Mouse (Mus musculus): ENCODE data around the gene Cplx3. TPM values are rescaled to one million over a fixed set of nuclear protein-coding genes. Genes with fewer than 3 reads are reported as not detected.

Gene Cplx3
- polyA plus RNA-seq, 2 experiments, result not detected

DNA sequence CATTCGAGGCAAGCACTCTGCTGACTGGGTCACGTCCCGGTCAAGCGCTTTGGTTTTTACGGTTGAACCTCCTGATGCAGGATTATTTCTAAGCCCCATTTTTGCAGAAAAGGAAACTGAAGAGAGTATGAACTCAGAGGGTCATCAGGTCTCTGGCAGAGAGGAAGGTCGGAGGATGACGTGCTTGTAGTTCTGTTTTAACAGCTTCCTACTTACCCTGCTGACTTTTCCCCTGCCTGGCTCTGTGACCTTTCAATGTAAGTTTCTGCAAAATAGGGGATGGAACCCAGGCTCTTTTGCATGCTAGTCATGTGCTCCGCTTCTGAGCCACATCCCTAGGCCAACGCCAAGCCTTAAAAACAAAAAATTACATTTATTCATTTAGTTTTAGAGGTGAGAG lies 46.3 kb upstream of the Cplx3 start:
- Histone ChIP-seq H3K27me3 (ENCODE audit: control insufficient read depth, insufficient read depth, low read length) (no peaks in the 10 kb centered on the region), H3K36me3 (replicated peaks; ENCODE audit: control insufficient read depth, insufficient read depth, low read depth) (no peaks in the 10 kb centered on the region)

DNA sequence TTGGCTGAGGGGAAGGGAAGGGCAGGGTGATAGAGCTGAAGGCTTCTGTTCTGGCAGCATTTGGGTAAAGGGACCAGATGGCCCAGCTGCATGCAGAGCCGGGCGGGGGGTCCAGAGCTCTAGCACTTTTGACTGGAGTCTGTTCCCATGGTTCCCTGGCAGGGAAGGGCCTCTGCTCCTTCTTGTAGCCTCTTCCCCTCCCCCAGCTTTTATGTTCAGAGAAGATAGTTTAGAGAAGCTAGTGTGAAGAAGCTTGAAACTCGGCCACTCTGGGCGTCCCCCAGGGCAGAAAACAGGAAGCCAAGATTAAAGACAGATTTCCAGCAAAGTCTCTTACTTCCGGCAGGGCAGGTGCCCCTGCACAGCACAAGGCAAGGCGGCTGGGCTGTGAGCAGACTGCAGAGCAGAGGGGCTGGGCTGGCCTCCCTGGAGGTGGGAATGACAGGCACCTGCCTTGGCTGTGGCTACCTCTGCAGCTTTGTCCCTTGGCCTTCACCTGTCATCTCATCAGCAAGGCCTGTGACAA lies 44.8 kb upstream of the Cplx3 start:
- no peak for DNase-seq (ENCODE audit: low read depth in 3 of 3, low spot score in 3 of 3)
- Histone ChIP-seq H3K27ac (no peak overlapping the region), H3K4me1 (replicated peaks; ENCODE audit: control insufficient read depth in 2 of 2, insufficient read depth in 2 of 2, low read length in 1 of 2) (peaks cover 3 to 29% of the 10 kb centered on the region in 2 experiments; a peak in 3 of 4 replicates), H3K36me3 (replicated peaks; ENCODE audit: control insufficient read depth, insufficient read depth, low read depth) (no peaks in the 10 kb centered on the region), H3K27me3 (ENCODE audit: control insufficient read depth, insufficient read depth, low read length) (no peaks in the 10 kb centered on the region), H3K9me3 (ENCODE audit: control insufficient read depth, low read length) (no peaks in the 10 kb centered on the region), H3K9ac (replicated peaks) (no peak overlapping the region), H3K4me2 (ENCODE audit: low read depth) (no peak overlapping the region), H3K4me3 (ENCODE audit: insufficient read depth in 1 of 2, low read depth in 2 of 2, low read length in 2 of 2) (no peak overlapping the region)
- ATAC-seq (ENCODE audit: insufficient read depth), result no peak
- WGBS (ENCODE audit: insufficient replicate concordance), result 14% methylated on average over 6 of the region's 6 CpGs
- TF ChIP-seq CTCF (IDR thresholded peaks at IDR 0.05; ENCODE audit: low read depth) (no peak), EP300 (IDR thresholded peaks at IDR 0.05; ENCODE audit: low read depth) (no peak)

More for the DNA sequence above, 46.3 kb upstream of the Cplx3 start:
- WGBS (ENCODE audit: insufficient replicate concordance), result 59% methylated on average over 9 of the region's 9 CpGs
- Histone ChIP-seq H3K4me3 (ENCODE audit: insufficient read depth in 1 of 2, low read depth in 2 of 2, low read length in 2 of 2) (no peak overlapping the region), H3K27ac (no peak overlapping the region), H3K4me1 (replicated peaks; ENCODE audit: control insufficient read depth in 2 of 2, insufficient read depth in 2 of 2, low read length in 1 of 2) (peaks cover 0 to 20% of the 10 kb centered on the region in 2 experiments; a peak in 3 of 4 replicates), H3K4me2 (ENCODE audit: low read depth) (no peak overlapping the region), H3K9ac (replicated peaks) (no peak overlapping the region), H3K9me3 (ENCODE audit: control insufficient read depth, low read length) (no peaks in the 10 kb centered on the region)
- TF ChIP-seq CTCF (IDR thresholded peaks at IDR 0.05; ENCODE audit: low read depth) (no peak), EP300 (IDR thresholded peaks at IDR 0.05; ENCODE audit: low read depth) (no peak)
- ATAC-seq (ENCODE audit: insufficient read depth) (no peak), DNase-seq (ENCODE audit: low read depth in 3 of 3, low spot score in 3 of 3) (no peak)

DNA sequence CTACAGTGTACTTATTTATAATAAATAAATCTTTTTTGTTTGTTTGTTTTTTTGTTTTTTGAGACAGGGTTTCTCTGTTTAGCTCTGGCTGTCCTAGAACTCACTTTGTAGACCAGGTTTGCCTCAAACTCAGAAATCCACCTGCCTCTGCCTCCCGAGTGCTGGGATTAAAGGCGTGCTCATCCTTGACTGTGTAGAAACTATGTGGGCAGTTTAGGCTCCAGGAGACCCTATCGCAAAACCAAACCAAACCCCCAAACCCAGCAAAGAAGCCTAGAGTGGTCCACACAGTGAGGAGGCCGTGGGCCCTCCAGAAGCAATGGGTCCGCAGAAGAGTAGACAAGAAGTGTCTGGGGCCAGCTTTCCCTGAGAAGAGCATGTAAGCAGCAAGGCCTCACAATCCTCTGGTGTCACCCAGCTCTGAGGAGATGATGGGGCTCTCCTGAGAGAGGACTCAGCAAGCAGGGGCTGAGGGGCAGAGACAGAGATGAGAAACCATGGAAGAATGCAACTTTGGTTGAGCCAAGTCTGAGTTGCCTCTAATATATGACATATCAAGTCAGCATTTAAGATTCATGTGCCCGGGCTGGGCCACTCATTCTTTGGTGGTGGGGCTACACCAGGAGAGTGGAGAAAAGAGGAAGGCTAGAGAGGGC lies 44.2 kb upstream of the Cplx3 start:
- Histone ChIP-seq H3K9ac (replicated peaks) (no peak overlapping the region), H3K9me3 (ENCODE audit: control insufficient read depth, low read length) (no peaks in the 10 kb centered on the region), H3K27me3 (ENCODE audit: control insufficient read depth, insufficient read depth, low read length) (no peaks in the 10 kb centered on the region), H3K4me2 (ENCODE audit: low read depth) (no peak overlapping the region), H3K4me3 (ENCODE audit: insufficient read depth in 1 of 2, low read depth in 2 of 2, low read length in 2 of 2) (no peak overlapping the region), H3K4me1 (replicated peaks; ENCODE audit: control insufficient read depth in 2 of 2, insufficient read depth in 2 of 2, low read length in 1 of 2) (peaks cover 3 to 31% of the 10 kb centered on the region in 2 experiments; a peak in 3 of 4 replicates), H3K36me3 (replicated peaks; ENCODE audit: control insufficient read depth, insufficient read depth, low read depth) (no peaks in the 10 kb centered on the region), H3K27ac (no peak overlapping the region)
- 64% methylated on average over 6 of the region's 6 CpGs for WGBS (ENCODE audit: insufficient replicate concordance)
- TF ChIP-seq EP300 (IDR thresholded peaks at IDR 0.05; ENCODE audit: low read depth), result no peak
- no peak for TF ChIP-seq CTCF (IDR thresholded peaks at IDR 0.05; ENCODE audit: low read depth)
- DNase-seq (ENCODE audit: low read depth in 3 of 3, low spot score in 3 of 3) (no peak), ATAC-seq (ENCODE audit: insufficient read depth) (no peak)

DNA sequence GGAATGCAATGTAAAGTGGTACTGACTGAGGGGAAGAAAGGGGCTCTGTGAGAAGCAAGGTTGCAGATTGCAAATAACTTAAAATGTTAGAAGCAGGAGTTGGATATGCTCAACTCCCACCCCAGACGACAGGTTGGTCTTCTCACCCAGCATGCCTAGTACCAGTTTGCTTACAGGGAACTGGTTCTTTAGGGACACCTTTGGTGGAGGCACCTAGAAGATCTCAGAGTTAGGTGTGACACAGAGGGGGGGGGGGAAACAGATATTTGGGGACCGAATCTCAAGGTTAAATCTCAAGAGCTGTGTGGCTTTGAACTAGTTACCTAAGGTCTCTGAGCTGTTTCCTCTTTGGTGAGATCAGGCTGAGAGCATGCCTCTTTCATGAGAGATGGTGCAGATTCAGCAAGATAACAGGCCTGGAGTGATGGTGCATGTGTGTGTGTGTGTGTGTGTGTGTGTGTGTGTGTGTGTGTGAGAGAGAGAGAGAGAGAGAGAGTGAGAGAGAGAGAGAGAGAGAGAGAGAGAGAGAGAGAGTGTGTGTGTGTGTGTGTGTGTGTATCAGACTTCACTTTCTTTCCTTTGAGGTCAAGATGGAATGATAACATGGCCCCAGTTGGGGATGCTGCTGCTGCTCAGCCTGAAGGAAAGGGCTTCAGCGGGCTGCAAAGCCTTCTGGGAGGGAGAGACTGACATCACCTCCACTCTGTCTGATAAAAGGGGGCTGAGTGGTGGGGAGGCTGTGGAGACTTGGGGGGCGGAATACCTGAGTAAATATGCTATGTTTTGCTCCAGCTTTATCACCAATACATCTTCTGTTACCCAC lies 41.4 kb upstream of the Cplx3 start:
- no peaks in the 10 kb centered on the region for H3K36me3 ChIP-seq (replicated peaks; ENCODE audit: control insufficient read depth, insufficient read depth, low read depth)
- H3K9ac ChIP-seq (replicated peaks), result no peak overlapping the region
- DNase-seq (ENCODE audit: low read depth in 3 of 3, low spot score in 3 of 3) (no peak), ATAC-seq (ENCODE audit: insufficient read depth) (no peak)
- H3K4me2 ChIP-seq (ENCODE audit: low read depth), result no peak overlapping the region
- WGBS (ENCODE audit: insufficient replicate concordance), result 18% methylated on average over 4 of the region's 4 CpGs
- H3K4me3 ChIP-seq (ENCODE audit: insufficient read depth in 1 of 2, low read depth in 2 of 2, low read length in 2 of 2), result no peak overlapping the region
- H3K4me1 ChIP-seq (replicated peaks; ENCODE audit: control insufficient read depth in 2 of 2, insufficient read depth in 2 of 2, low read length in 1 of 2), result peaks cover 21 to 48% of the 10 kb centered on the region in 2 experiments
- no peaks in the 10 kb centered on the region for H3K9me3 ChIP-seq (ENCODE audit: control insufficient read depth, low read length)
- no peaks in the 10 kb centered on the region for H3K27me3 ChIP-seq (ENCODE audit: control insufficient read depth, insufficient read depth, low read length)
- TF ChIP-seq CTCF (IDR thresholded peaks at IDR 0.05; ENCODE audit: low read depth) (no peak), EP300 (IDR thresholded peaks at IDR 0.05; ENCODE audit: low read depth) (no peak)
- no peak overlapping the region for H3K27ac ChIP-seq

DNA sequence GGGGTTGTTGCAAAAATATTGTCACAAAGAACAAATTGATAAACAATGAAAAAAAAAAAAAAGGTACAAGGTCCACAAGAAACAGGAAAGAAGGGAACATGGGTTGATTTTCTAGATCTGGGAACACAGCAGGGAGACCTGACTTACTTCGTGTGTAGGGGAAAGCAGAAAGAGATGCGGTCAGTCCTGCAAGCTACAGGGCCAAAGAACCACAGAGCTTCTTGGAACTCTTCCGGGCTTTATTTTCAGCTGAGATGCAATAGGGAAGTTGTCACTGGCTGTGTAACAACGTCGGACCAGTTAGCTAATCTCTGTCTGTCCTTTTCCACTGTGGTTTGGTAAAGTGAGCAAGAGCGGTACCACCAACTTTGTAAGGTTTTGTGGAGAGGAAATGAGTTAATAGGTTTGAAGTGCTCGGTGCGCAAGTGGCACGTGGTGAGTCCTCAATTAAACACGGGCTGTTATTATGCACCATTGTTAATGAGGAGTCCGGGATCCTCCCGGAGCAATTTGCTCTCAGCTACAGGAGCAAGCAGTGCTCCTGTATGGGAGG lies 40.5 kb upstream of the Cplx3 start:
- TF ChIP-seq CTCF (IDR thresholded peaks at IDR 0.05; ENCODE audit: low read depth), result no peak
- no peak for TF ChIP-seq EP300 (IDR thresholded peaks at IDR 0.05; ENCODE audit: low read depth)
- ATAC-seq (ENCODE audit: insufficient read depth), result no peak
- H3K4me3 ChIP-seq (ENCODE audit: insufficient read depth in 1 of 2, low read depth in 2 of 2, low read length in 2 of 2), result no peak overlapping the region
- H3K27ac ChIP-seq, result no peak overlapping the region
- no peak for DNase-seq (ENCODE audit: low read depth in 3 of 3, low spot score in 3 of 3)
- 16% methylated on average over 12 of the region's 12 CpGs for WGBS (ENCODE audit: insufficient replicate concordance)
- no peaks in the 10 kb centered on the region for H3K36me3 ChIP-seq (replicated peaks; ENCODE audit: control insufficient read depth, insufficient read depth, low read depth)
- peaks cover 29 to 56% of the 10 kb centered on the region in 2 experiments for H3K4me1 ChIP-seq (replicated peaks; ENCODE audit: control insufficient read depth in 2 of 2, insufficient read depth in 2 of 2, low read length in 1 of 2)
- H3K9ac ChIP-seq (replicated peaks), result no peak overlapping the region
- H3K27me3 ChIP-seq (ENCODE audit: control insufficient read depth, insufficient read depth, low read length), result no peaks in the 10 kb centered on the region
- no peaks in the 10 kb centered on the region for H3K9me3 ChIP-seq (ENCODE audit: control insufficient read depth, low read length)
- H3K4me2 ChIP-seq (ENCODE audit: low read depth), result no peak overlapping the region
